Mouse (Mus musculus) thymus, postnatal 0 days (tissue): Measurements from ENCODE around the gene Slc22a18. TPM values are rescaled to one million over a fixed set of nuclear protein-coding genes. Genes with fewer than 3 reads are reported as not detected.

Experiments
- DNase-seq: peaks from one replicate; pipeline ENCODE4 v3.0.0-alpha.2; 2015; ENCODE audit warnings: low spot score
- polyA plus RNA-seq: library from polyadenylated mRNA; unstranded; fragments of >200 nt; fragmentation: Nextera tagmentation; extraction: Ambion mirVana; gene quantifications from 2 replicates; pipeline ENCODE4 v1.2.1, GENCODE M21; 2015

The Slc22a18 gene
- 1.0 and 1.6 TPM in 2 replicates for polyA plus RNA-seq

DNA sequence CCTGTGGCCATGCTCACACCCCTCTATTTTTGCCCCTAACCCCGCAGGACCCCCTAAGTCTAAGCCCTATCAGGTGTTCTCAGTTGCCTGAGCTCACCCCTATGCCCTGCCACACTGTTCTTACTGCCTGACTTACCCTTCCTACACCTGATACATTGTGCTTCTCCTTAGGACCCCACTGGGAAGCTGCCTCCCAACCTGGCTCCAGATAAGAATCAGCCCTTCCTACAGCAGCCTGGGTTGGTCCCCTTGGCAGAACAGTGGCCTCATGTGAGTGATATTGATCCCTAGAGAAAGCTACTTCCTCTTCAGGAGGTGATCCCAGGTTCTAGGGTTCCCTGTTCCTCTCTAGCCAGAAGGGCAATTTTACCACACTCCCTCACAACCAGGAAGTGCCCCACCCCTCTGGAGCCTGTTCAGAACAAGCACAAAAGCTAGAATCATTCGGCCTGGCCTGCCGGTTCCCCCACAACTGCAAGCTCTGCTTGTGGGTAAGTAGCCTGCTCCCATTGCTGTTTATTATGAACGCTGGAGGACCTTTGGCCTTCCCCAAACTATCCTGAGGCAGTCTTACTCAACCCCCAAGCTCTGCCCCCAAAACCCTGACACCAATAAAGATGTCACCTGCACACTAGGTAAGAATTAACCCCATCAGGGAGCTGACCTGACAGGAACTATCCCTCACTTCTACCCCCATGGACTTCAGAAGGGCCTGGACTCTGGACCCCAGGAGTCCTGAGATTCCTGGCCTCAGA is at the start of gene Slc22a18:
TSS of gene Slc22a18 (plus strand) at position 390 of the 755 bp plus-strand sequence.
- DNase-seq = no peak

DNA sequence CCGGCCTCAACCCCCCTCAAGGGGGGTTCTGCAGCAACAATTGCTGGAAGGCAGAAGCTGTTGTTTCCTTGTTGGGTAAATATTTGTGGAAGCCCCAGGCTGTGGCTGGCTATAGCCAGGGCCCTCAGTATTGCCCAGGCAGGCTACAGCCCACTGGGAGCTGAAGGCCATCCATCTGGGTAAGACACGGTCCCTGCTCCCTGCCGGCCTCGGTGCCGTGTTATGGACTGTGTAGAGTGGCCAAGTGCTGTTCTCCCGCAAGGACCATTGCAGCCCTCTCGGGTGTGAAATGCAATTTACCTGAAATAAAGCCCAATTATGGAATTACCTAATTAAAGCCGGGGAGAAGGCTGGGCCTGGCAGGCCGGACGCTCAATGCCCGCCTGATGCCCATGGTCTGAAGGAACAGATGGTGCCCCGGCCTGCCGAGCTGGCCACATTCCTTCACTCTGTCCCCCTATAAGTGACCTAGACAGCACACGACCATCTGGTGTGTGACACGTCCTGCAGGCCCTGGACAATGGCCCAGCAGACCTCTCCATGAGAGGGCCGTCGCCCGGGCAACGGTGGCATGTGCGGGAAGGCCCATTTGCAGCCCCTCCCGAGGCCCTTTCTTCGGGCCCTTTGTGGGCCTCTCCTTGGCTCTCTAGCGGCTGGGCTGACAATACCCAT is 45.3 kb upstream of the Slc22a18 start:
- no peak for DNase-seq

DNA sequence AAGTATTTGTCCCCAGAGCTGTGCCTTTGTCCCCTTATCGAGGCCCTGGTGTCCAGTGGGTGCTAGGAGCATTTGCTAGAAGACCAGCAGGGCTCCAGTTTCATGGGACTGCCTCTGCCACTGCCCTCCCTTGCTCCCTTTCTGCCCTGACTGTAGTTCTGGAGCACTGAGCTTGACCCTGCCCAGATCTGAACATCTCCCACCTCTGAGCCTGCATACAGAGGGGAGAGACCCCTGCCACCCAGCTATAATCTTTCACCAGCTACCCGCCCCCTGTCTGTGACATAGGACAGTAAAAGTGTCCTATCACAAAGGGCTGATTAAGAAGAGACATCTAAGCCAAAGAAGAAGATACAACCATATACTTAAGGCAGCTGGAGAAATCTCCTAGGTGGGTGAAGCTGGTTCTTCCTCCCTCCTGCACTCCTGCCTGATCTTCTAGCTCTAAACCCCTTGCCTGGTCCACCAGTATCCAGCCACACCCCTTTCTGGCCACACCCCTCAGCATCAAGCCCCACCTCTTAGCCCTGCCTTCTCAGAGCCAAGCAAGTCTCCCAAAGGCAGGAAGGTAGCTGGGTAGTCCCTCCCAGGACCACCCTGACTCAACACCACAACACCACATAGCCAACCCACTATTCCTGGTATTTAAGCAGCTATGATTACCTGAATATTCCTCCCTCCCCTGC is 44.6 kb upstream of the Slc22a18 start:
- no peak for DNase-seq

DNA sequence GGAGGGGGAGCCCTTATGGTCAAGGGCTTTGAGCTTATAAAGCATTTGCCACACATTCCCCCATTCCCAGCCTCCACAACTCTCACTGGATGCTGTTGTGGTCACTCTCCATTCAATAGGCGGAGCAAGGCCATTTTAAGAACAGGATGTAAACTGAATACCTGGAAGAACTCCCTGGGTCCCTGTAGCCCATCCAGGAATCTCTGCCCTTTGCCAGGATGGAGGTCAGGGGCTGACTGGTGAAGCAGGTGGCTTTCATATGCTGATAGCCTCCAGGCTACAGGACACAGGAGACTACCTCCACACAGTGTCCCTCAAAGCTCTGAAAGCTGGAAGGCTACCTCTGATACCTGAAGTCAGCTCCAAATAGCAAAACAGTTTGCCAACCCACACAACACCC is 40.9 kb upstream of the Slc22a18 start:
- DNase-seq = no peak

DNA sequence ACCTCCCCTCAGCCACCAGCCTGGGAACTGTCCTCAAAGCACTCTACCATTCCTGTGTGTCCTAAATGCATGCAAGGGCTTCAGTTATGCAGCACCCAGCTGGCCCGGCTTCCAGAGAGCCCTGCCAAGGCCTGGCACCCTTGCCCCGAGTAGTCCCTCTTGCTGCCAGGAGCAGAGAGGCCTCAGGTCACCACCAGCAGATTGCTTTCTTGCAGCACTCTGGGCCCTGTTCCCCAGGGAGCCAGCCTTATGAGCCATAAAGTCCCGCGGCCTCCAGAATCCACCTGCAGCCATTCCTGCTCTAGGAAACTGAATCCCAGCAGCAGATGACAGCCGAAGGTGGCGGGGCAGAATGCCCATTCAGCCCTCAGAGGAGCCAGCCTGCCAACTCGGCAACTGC is 40.2 kb upstream of the Slc22a18 start:
- DNase-seq = no peak

DNA sequence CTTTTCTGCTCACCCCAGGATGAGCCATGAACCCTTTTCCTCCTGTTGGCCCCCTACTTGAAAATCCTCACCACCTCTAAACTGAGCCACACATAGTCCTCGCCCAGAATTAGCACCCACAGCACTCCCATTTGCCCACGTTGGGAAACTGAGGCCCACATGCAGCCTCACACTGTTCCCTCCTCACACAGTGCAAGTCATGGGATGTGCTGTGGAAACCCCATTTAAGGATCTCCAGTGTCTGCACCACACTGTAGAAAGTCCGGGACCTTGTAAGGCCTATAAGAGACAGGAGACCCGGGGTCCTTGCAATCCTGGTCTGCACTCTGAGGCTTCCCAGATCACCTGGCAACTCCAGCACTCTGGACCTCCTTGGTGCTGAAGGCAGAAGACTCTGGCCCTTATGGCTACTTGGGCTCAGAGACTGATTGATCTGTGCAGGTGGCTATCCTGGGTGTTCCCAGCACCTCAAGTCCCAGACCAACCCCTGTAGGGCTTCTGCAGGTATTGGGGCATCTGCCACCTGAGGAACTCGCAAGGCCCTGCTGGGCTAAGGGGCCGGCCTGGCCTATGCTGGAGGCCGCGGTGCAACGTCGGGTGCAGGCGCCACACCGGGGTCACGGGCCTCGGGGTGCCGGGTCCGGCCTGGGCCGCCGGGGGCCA is 36.2 kb upstream of the Slc22a18 start:
- DNase-seq = no peak

DNA sequence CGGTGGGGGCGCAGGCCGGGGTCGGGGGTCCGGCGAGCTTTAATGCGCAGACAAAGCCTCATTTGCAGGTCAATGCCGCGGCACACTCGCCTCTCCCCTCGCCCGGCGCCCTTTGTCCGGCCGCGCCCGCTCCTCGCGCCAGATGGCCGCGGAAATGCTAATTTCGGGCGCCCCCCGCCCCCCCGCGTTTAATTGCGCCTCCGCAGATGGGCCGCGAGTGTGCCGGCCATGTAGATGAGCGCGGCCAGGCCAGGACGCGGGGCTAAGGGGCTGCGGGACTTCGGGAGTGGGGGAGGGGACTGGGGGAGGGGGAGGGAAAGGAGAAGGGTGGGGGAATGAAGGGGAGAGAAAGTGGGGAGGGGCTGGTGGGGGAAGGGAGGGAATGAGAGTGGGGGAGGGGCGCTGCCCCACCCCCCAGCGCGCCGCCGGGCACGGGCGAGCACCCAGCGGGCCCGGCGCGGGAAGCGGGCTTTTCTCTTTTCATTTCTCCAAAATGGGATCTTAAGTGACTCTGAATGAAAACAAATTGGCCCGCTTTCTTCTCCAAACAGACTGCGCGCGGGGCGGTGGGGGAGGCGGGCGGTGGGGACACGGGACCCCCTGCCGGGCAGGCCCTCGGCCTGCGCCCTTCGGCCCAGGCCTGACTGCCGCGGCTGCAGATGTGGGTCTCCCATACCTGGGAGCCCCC is 35.5 kb upstream of the Slc22a18 start:
- no peak for DNase-seq

DNA sequence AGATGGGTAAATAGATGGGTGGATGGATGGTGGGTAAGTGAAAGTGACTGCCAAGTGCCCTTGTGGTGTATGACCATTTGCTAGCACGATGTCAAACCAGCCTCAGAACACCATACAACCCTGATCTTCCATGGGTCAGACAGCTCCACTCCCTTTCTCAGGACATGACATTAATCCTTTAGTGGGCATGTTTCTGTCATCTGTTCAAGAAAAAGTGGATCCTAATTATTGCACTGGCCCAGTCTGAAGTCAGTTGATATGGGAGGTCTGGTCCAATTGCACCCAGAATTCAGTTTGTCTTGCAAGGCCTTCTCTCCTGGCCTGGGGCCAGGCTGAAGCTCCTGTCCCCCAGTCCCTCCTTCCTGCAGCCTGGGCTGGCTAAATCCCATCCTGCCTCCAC is 34.6 kb upstream of the Slc22a18 start:
- DNase-seq = no peak

DNA sequence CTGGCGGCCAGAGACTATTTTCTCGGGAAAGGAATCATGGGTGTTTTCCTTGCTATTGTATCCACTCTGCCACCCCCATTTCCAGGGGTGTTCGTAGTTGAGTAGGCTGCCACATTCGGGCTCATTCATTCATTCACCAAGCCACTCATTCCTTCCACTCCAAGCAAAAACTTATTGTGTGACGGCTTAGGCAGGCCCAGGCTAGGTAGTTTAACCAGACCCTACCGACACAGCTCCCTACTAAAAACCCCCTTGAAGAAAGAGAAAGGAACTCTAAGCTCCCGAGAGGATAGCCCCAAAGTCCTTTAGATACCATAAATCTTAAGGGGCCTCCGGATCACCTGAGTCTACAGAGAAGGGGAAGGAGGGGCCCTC is 29.0 kb upstream of the Slc22a18 start:
- no peak for DNase-seq

DNA sequence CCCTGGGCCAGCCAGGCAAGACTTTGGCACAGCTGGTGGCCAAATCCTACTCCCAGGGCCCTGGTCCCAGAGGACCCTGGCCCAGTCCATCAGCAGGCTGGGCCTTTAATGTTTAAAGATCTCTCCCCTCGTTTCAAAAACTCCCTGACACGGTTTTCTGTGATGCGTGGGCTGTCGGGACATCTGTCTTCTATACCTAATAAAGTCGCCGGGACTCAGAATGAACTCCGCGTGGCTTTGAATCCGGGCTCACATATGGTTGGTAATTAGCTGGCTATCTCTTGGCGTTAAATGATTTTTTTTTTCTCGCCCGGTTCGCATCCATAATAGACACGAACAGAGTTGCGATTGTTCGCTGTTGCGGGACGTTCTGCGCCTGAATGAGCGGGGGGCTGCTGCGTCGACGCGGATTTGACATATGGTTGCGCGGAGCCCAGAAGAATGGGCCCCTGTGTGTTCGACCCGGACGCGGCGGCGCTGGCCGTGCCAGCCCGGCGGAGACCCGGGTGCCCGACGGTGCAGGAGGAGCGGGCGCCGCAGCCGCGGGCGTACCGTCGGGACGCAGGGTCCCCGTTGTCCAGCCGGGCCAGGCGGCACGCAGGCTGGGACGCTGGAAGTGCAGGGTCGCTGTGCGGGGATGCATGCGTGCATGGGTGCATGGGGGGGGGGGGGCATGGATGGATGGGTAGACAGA is 28.4 kb upstream of the Slc22a18 start:
- no peak for DNase-seq

DNA sequence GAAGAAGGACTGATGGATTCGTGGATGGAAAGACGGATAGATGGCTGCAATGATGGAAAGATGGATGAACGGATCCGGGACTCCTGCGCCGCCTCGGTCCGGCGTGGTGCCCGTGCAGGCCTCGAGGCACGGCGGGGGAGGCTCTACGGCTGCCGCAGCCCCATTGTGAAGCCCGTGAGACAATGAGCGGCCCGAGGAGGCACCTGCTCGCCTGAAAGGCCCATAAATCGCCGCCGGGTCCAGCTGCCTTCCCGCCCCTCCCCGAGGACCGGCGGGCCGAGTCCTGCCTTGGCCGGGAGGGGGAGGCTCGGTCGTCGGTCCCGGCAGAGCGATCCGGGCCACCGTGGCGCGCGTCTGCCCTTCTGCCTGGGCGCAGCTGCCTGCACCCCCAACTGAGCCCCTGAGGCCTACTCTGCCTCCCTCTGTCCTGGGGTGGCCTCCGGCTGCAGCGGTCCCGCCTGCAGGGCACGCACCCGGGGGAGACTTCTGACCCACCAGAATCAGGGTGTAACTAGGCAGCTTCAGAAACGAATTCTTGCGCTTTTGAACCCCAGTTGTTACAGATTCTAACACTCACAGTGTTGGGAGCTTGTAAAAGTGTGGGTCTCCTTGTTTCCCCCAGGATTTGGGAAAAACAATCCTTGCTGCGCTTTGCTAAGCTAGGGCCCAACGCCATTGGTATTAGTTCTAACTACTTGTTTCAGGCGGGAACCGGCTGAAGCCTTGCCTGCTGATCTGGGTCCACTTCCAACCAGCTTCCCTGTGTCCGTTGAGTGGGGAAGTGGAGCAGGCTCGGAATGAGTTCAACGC is 27.7 kb upstream of the Slc22a18 start:
- DNase-seq = no peak

DNA sequence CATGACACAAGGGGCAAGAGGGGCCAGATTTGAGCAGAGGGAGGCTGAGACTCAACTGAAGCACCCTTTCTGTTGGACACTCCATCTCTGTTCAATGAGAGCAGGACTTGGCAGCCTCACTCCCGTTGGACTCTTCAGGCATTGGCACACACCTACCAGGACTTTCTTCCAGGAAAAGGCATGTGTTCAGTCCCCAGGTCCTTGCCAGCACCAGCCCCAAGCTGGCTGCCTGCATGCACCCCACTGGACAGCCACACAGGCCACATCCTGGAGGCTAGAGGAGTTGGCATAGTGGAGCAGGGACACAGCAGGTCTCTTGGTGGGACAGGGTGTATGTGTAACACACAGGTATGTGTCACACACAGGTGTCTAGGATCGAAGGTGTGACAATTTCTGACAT is 26.4 kb upstream of the Slc22a18 start:
- DNase-seq = no peak

DNA sequence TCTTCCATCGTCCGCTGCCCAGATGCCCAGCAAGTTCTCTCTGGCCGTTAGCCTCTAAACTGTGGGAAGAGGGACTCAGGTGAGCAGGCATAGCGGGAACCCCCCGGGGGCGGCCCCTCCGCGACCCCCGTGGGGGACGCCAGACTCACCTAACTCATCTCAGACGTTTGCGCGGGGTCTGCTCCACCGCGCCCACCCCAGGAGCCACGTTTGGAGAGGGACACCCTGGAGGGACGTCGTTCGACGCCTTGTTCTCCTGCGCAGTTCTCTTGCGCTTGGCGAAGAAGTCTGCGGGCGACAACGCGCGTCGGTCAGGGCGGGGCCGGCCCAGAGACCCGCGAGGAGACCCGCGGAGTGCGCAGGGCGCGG is 14.6 kb upstream of the Slc22a18 start:
- peak; percentile 5 for DNase-seq

DNA sequence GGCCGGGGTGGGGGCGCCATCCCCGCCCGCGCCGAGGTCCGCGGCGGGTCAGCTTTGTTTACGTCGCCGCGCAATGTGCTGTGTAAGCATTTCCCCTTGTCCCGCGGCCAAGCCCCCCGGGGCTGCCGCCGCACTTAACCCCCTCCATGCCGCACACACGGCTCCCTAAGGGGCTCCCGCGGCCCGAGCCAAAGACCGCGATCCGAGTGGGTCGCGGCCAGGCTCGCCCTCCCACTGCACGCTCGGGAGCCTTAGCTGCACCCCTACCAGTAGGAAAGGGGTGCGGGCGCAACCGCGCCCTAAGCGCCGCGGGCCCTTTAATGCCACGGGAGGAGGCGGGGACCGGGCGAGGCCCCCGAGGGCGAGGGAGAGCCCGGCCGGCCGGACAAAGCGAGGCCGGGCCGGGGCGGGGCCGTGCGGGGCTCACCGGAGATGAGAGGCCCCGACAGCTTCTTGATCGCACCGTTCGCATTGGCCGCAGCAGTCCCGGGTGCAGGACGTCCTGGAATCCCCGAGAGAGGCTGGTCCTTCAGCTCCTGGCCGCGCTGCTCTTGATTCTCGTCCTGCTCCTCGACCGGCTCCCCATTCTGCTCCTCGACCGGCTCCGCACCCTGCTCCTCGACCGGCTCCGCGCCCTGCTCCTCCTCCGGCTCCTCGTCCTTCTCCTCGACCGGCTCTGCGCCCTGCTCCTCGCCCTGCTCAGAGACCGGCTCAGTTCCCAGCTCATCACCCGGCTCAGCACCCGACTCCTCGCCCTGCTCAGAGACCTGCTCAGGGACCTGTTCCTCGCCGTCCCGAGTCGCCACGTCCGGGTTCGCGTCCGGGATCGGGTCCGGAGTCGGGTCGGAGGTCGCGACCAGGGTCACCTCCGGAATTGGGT is 14.0 kb upstream of the Slc22a18 start:
- DNase-seq = peak; percentile 10

DNA sequence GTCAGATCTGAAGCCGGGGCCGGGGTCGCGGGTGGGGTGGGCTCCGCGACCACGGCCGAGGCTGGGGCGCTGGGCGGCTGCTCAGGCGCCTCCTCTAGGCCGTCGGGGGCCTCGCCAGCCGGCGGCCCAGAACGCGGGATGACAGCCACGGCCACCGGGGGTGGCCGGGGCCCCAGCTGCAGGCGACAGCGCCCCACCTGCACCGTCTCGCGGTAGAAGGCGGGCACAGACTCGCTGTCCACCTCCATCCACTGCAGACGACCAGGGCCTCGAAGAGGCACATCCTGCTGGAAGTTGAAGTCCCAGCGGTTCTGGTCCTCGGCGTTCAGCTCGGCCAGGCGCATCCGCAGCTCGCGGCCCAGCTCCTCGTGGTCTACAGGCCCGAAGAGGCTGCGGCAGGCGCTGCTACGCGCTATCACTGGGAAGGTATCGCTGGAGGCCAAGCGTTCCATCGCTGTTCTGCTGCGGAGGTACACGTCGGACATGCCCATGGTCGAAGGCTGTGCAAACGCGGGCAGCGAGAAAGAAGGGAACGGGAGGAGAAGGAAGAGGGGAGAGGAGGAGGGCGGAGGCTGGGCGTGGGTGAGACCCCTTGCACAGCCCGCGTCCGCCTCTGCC is 13.2 kb upstream of the Slc22a18 start:
- DNase-seq = no peak

DNA sequence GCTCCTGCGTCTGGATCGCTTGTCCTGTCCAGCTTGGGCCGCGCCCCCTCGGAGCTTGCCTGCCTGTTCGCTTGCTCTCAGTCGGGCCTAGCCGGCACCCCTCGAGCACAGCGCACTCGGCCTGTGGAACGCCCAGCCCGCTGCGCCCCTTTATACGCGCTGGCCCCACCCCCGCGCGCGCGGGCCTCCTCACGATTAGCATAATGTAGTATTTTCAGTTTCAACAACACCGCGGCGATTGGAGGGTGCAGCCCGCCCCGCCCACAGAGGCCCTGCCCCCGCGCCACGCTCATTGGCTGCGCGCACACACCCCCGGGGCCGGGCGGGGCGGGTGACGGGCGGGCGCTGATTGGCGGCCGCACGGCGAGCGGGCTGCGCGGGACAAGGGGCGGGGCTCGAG is 12.7 kb upstream of the Slc22a18 start, which contains the start of gene Cdkn1c:
TSS of gene Cdkn1c (minus strand) at position 177 of the 400 bp plus-strand sequence.
- peak; percentile 92 for DNase-seq

DNA sequence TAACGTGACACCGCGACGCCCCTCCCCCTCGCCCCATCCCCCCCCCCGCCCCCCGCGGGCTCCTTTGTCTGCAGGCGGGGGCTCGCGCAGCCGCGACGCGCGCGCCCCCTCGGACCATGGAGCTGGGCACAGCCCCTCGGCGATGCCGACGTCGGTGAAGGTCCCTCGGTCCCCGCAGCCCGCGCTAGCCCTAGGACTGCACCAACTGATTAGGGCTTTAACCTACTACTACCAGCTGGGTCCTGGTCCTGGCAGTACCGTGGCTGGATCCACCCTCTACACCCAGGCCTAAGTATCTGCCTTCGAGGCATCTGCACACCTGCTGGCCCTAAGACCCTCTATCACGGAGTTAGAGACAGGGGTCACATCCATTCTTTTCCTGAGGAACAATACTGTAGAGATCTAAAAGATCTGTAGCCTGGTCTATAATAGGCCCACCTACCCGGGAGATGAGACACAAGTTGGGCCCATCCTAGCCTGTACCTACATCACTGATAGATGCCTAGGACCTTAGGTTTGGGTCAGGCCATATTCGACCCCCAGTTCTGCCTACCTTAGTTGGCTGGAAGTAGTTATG is 12.2 kb upstream of the Slc22a18 start:
- peak; percentile 4 for DNase-seq

DNA sequence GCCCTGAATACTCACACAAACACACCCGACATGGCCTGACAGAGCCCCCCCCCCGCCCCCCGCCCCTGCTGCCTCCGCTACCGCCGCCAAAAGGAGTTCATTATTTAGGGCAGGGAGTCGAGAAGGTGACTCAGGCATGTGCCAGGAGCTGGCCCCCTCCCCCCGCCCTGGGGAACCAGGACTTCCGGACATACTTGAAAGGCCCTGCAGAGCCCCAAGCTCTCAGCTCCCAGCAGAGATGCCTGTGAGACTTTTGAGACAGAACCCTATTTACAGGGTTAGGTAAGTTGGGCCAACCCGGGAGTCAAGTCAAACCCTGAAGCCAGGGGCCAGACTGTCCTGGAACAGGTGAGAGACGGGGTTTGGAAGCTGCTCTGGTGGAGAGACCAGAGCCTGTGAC is 11.6 kb upstream of the Slc22a18 start:
- DNase-seq = peak; percentile 50
